Mouse (Mus musculus): ENCODE measurements at regions not wholly inside any gene's neighbourhood (a gene's known extent, or its start where the extent isn't known, plus 50 kb on each side); places are given as distances from the start of the nearest gene placed in this dataset.

GRCm38 (mm10) chr5:133795638-133796037 lies 303.9 kb upstream of the Castor2 start:
- DNase-seq (ENCODE audit: low spot score) = peak; percentile 82
- WGBS = 29% methylated on average over 3 of the region's 3 CpGs
- Histone ChIP-seq H3K27me3 (ENCODE audit: insufficient read depth, low read length) (no peaks in the 10 kb centered on the region), H3K9ac (replicated peaks; ENCODE audit: low read length) (no peak overlapping the region), H3K27ac (no peak overlapping the region), H3K4me3 (ENCODE audit: low read length) (no peak overlapping the region), H3K4me2 (ENCODE audit: low read depth, low read length) (no peak overlapping the region), H3K4me1 (ENCODE audit: insufficient read depth, low read length) (no peaks in the 10 kb centered on the region), H3K9me3 (ENCODE audit: low read length) (no peaks in the 10 kb centered on the region), H3K36me3 (ENCODE audit: insufficient read depth, low read length) (no peaks in the 10 kb centered on the region)
- peak; percentile 84 for TF ChIP-seq CTCF (IDR thresholded peaks at IDR 0.05; ENCODE audit: low read depth)
- no peak for ATAC-seq

GRCm38 (mm10) chr5:133790726-133791125 lies 308.8 kb upstream of the Castor2 start:
- 59% methylated on average over 6 of the region's 6 CpGs for WGBS
- no peaks in the 10 kb centered on the region for H3K36me3 ChIP-seq (ENCODE audit: insufficient read depth, low read length)
- H3K4me2 ChIP-seq (ENCODE audit: low read depth, low read length) = no peak overlapping the region
- H3K9me3 ChIP-seq (ENCODE audit: low read length) = no peaks in the 10 kb centered on the region
- no peak overlapping the region for H3K9ac ChIP-seq (replicated peaks; ENCODE audit: low read length)
- no peaks in the 10 kb centered on the region for H3K4me1 ChIP-seq (ENCODE audit: insufficient read depth, low read length)
- no peak overlapping the region for H3K4me3 ChIP-seq (ENCODE audit: low read length)
- H3K27ac ChIP-seq = no peak overlapping the region
- TF ChIP-seq CTCF (IDR thresholded peaks at IDR 0.05; ENCODE audit: low read depth) = no peak
- no peak for ATAC-seq
- no peaks in the 10 kb centered on the region for H3K27me3 ChIP-seq (ENCODE audit: insufficient read depth, low read length)
- DNase-seq (ENCODE audit: low spot score) = no peak

GRCm38 (mm10) chr5:133788006-133788405 lies 311.5 kb upstream of the Castor2 start:
- 80% methylated on average over 8 of the region's 8 CpGs for WGBS
- DNase-seq (ENCODE audit: low spot score) (no peak), ATAC-seq (no peak)
- Histone ChIP-seq H3K4me2 (ENCODE audit: low read depth, low read length) (no peak overlapping the region), H3K4me3 (ENCODE audit: low read length) (no peak overlapping the region), H3K36me3 (ENCODE audit: insufficient read depth, low read length) (no peaks in the 10 kb centered on the region), H3K27me3 (ENCODE audit: insufficient read depth, low read length) (no peaks in the 10 kb centered on the region), H3K9me3 (ENCODE audit: low read length) (no peaks in the 10 kb centered on the region), H3K9ac (replicated peaks; ENCODE audit: low read length) (no peak overlapping the region), H3K4me1 (ENCODE audit: insufficient read depth, low read length) (no peaks in the 10 kb centered on the region), H3K27ac (no peak overlapping the region)
- no peak for TF ChIP-seq CTCF (IDR thresholded peaks at IDR 0.05; ENCODE audit: low read depth)

- ATAC-seq (no peak), DNase-seq (ENCODE audit: low spot score) (no peak)
- Histone ChIP-seq H3K27me3 (ENCODE audit: insufficient read depth, low read length) (no peaks in the 10 kb centered on the region), H3K36me3 (ENCODE audit: insufficient read depth, low read length) (no peaks in the 10 kb centered on the region), H3K9me3 (ENCODE audit: low read length) (no peaks in the 10 kb centered on the region), H3K27ac (no peak overlapping the region), H3K4me2 (ENCODE audit: low read depth, low read length) (no peak overlapping the region), H3K4me3 (ENCODE audit: low read length) (no peak overlapping the region), H3K4me1 (ENCODE audit: insufficient read depth, low read length) (no peaks in the 10 kb centered on the region), H3K9ac (replicated peaks; ENCODE audit: low read length) (no peak overlapping the region)
- no peak for TF ChIP-seq CTCF (IDR thresholded peaks at IDR 0.05; ENCODE audit: low read depth)
- whole genome bisulfite sequencing = 72% methylated on average over 7 of the region's 7 CpGs
Observed at GRCm38 (mm10) chr5:133787491-133787890, 312.0 kb upstream of the Castor2 start.

GRCm38 (mm10) chr5:133776591-133776990 lies 322.9 kb upstream of the Castor2 start:
- no peak for TF ChIP-seq CTCF (IDR thresholded peaks at IDR 0.05; ENCODE audit: low read depth)
- peak; percentile 36 for DNase-seq (ENCODE audit: low spot score)
- H3K4me1 ChIP-seq (ENCODE audit: insufficient read depth, low read length) = no peaks in the 10 kb centered on the region

GRCm38 (mm10) chr5:133774116-133774515 lies 325.4 kb upstream of the Castor2 start:
- Histone ChIP-seq H3K4me3 (ENCODE audit: low read length) (no peak overlapping the region), H3K27ac (no peak overlapping the region), H3K36me3 (ENCODE audit: insufficient read depth, low read length) (no peaks in the 10 kb centered on the region), H3K9ac (replicated peaks; ENCODE audit: low read length) (no peak overlapping the region), H3K9me3 (ENCODE audit: low read length) (no peaks in the 10 kb centered on the region), H3K4me2 (ENCODE audit: low read depth, low read length) (no peak overlapping the region), H3K27me3 (ENCODE audit: insufficient read depth, low read length) (no peaks in the 10 kb centered on the region), H3K4me1 (ENCODE audit: insufficient read depth, low read length) (no peaks in the 10 kb centered on the region)
- DNase-seq (ENCODE audit: low spot score) = no peak
- 79% methylated on average over 3 of the region's 3 CpGs for WGBS
- no peak for ATAC-seq
- no peak for TF ChIP-seq CTCF (IDR thresholded peaks at IDR 0.05; ENCODE audit: low read depth)

More at GRCm38 (mm10) chr5:133776591-133776990, 322.9 kb upstream of the Castor2 start:
- Histone ChIP-seq H3K9ac (replicated peaks; ENCODE audit: low read length) (no peak overlapping the region), H3K9me3 (ENCODE audit: low read length) (no peaks in the 10 kb centered on the region), H3K4me3 (ENCODE audit: low read length) (no peak overlapping the region), H3K27ac (no peak overlapping the region), H3K36me3 (ENCODE audit: insufficient read depth, low read length) (no peaks in the 10 kb centered on the region), H3K27me3 (ENCODE audit: insufficient read depth, low read length) (no peaks in the 10 kb centered on the region), H3K4me2 (ENCODE audit: low read depth, low read length) (no peak overlapping the region)
- ATAC-seq = no peak

GRCm38 (mm10) chr5:133768856-133769255 lies 330.7 kb upstream of the Castor2 start:
- DNase-seq (ENCODE audit: low spot score) (no peak), ATAC-seq (no peak)
- no peak overlapping the region for H3K27ac ChIP-seq
- H3K36me3 ChIP-seq (ENCODE audit: insufficient read depth, low read length) = no peaks in the 10 kb centered on the region
- no peak overlapping the region for H3K9ac ChIP-seq (replicated peaks; ENCODE audit: low read length)
- no peaks in the 10 kb centered on the region for H3K4me1 ChIP-seq (ENCODE audit: insufficient read depth, low read length)
- no peak for TF ChIP-seq CTCF (IDR thresholded peaks at IDR 0.05; ENCODE audit: low read depth)
- no peaks in the 10 kb centered on the region for H3K27me3 ChIP-seq (ENCODE audit: insufficient read depth, low read length)
- 80% methylated on average over 2 of the region's 2 CpGs for WGBS
- H3K4me3 ChIP-seq (ENCODE audit: low read length) = no peak overlapping the region
- no peaks in the 10 kb centered on the region for H3K9me3 ChIP-seq (ENCODE audit: low read length)
- no peak overlapping the region for H3K4me2 ChIP-seq (ENCODE audit: low read depth, low read length)
